Comparison of ENCODE assay signal across 19 mouse cellular contexts in genomic region chr12:110949410-110949809, GRCm38 (mm10). TPM values are rescaled to one million over a fixed set of nuclear protein-coding genes. Genes with fewer than 3 reads are reported as not detected.
DNase-seq lines count a peak whose midpoint lies in the region; ATAC-seq and TF ChIP-seq lines count a peak whose summit lies in the region.
"Had no signal": no experiment of that assay in that cellular context is flagged by ENCODE, and none has a peak within 500 bp of the region (broad histone marks: within the 10 kb centered on the region; RNA-seq: fewer than 3 reads in every experiment).

No protein-coding gene starts in this region.

- H3K9ac ChIP-seq in liver, embryonic 15.5 days: no peak overlapping the region
- no peak overlapping the region for H3K9ac ChIP-seq in liver, postnatal 0 days (replicated peaks)
- no peak overlapping the region for H3K9ac ChIP-seq in heart, embryonic 15.5 days
- H3K9ac ChIP-seq: forebrain, embryonic 12.5 days; lung, embryonic 15.5 days had no signal

- no peaks in the 10 kb centered on the region for H3K27me3 ChIP-seq in liver, embryonic 15.5 days
- no peaks in the 10 kb centered on the region for H3K27me3 ChIP-seq in liver, postnatal 0 days (ENCODE audit: insufficient read depth, low read length)
- no peaks in the 10 kb centered on the region for H3K27me3 ChIP-seq in heart, embryonic 15.5 days
- no peaks in the 10 kb centered on the region for H3K27me3 ChIP-seq in thymus, adult 2 months (ENCODE audit: control insufficient read depth, insufficient read depth, low read length)
- H3K27me3 ChIP-seq: CH12.LX; forebrain, embryonic 12.5 days; lung, embryonic 15.5 days had no signal

- H3K36me3 ChIP-seq in liver, embryonic 15.5 days (replicated peaks): peaks cover 26% of the 10 kb centered on the region
- H3K36me3 ChIP-seq in liver, postnatal 0 days (replicated peaks; ENCODE audit: insufficient read depth, low read length): peaks cover 18% of the 10 kb centered on the region
- H3K36me3 ChIP-seq in heart, embryonic 15.5 days: 0 out of 2 replicates have a peak, but pooled peaks cover 7% of the 10 kb centered on the region
- no peaks in the 10 kb centered on the region; the same call in 1 of the 2 replicates for H3K36me3 ChIP-seq in thymus, adult 2 months (ENCODE audit: control insufficient read depth, insufficient read depth, low read length)
- H3K36me3 ChIP-seq: lung, embryonic 15.5 days had no signal

- peak; percentile 69 for DNase-seq in gastrocnemius, adult 2 months
- no peak for DNase-seq in gastrocnemius, postnatal 10 days
- DNase-seq in liver, postnatal 0 days: no peak
- DNase-seq in thymus, adult 2 months: no peak
- no peak for DNase-seq in kidney, postnatal 36 days
- no peak for DNase-seq in ovary, postnatal 10 days (ENCODE audit: low spot score)
- DNase-seq: adrenal gland, postnatal 25 days; kidney, adult 2 months; kidney, postnatal 4 days; layer of hippocampus, adult 9-11 months; lung, postnatal 4 days; right cerebral cortex, postnatal 25 days had no signal

- no peak for TF ChIP-seq POLR2A in thymus, adult 2 months (IDR thresholded peaks at IDR 0.05; ENCODE audit: control insufficient read depth, extremely low read depth, insufficient read depth, low read length, poor library complexity)

- no peak for TF ChIP-seq CTCF in gastrocnemius, adult 2 months (IDR thresholded peaks at IDR 0.05)
- TF ChIP-seq CTCF in liver, postnatal 0 days (IDR thresholded peaks at IDR 0.05; ENCODE audit: low read depth): no peak
- no peak for TF ChIP-seq CTCF in thymus, adult 2 months (IDR thresholded peaks at IDR 0.05; ENCODE audit: borderline replicate concordance, control insufficient read depth, extremely low read depth, insufficient read depth, low read length, poor library complexity)

- no peak for TF ChIP-seq EP300 in liver, postnatal 0 days (IDR thresholded peaks at IDR 0.05; ENCODE audit: low read depth)

- peak overlapping the region; percentile 91 for H3K27ac ChIP-seq in gastrocnemius, adult 2 months
- H3K27ac ChIP-seq in liver, embryonic 15.5 days (replicated peaks): peak overlapping the region; percentile 9; the same call in 1 of the 2 replicates
- H3K27ac ChIP-seq in liver, postnatal 0 days (ENCODE audit: low read depth): no peak overlapping the region
- H3K27ac ChIP-seq in heart, embryonic 15.5 days: 0 out of 2 replicates have a peak overlapping the region, but pooled peaks have one; percentile 21
- no peak overlapping the region for H3K27ac ChIP-seq in thymus, adult 2 months (ENCODE audit: control insufficient read depth, insufficient read depth, low read length)
- H3K27ac ChIP-seq: forebrain, embryonic 12.5 days; limb, embryonic 10.5 days; lung, embryonic 15.5 days had no signal

- H3K4me2 ChIP-seq in liver, embryonic 15.5 days: no peak overlapping the region
- no peak overlapping the region for H3K4me2 ChIP-seq in liver, postnatal 0 days (ENCODE audit: low read depth, low read length)
- no peak overlapping the region for H3K4me2 ChIP-seq in heart, embryonic 15.5 days
- H3K4me2 ChIP-seq: forebrain, embryonic 12.5 days; liver, embryonic 11.5 days; lung, embryonic 15.5 days had no signal

- 90% methylated on average over 1 of the region's 1 CpGs for WGBS in liver, embryonic 15.5 days (ENCODE audit: insufficient replicate concordance)
- WGBS in liver, postnatal 0 days (ENCODE audit: insufficient replicate concordance): 85% methylated on average over 1 of the region's 1 CpGs
- 83% methylated on average over 1 of the region's 1 CpGs for WGBS in heart, embryonic 15.5 days
- 97% methylated on average over 1 of the region's 1 CpGs for WGBS in thymus, adult 2 months

- no peak overlapping the region for H3K4me3 ChIP-seq in gastrocnemius, adult 2 months
- H3K4me3 ChIP-seq in liver, embryonic 15.5 days (replicated peaks): no peak overlapping the region
- H3K4me3 ChIP-seq in liver, postnatal 0 days (ENCODE audit: low read depth, low read length): no peak overlapping the region
- no peak overlapping the region for H3K4me3 ChIP-seq in heart, embryonic 15.5 days
- H3K4me3 ChIP-seq in thymus, adult 2 months (ENCODE audit: control insufficient read depth, insufficient read depth, low read length): no peak overlapping the region
- H3K4me3 ChIP-seq: forebrain, embryonic 12.5 days; limb, embryonic 10.5 days; lung, embryonic 15.5 days had no signal

- ATAC-seq in liver, embryonic 15.5 days (ENCODE audit: insufficient read depth): no peak
- ATAC-seq in liver, postnatal 0 days: no peak
- ATAC-seq in heart, embryonic 15.5 days (replicated peaks; ENCODE audit: insufficient number of reproducible peaks, insufficient read depth, low FRiP score, low read depth): no peak

- intact Hi-C loops in gastrocnemius, adult 2 months (cut with DNase I): loop anchor here (2.0 kb wide), 1 partner anchor 29 kb away; the partner anchor contains the start of gene Ankrd9

- H3K9me3 ChIP-seq in liver, embryonic 15.5 days (replicated peaks): no peaks in the 10 kb centered on the region
- no peaks in the 10 kb centered on the region for H3K9me3 ChIP-seq in liver, postnatal 0 days (ENCODE audit: low read length)
- no peaks in the 10 kb centered on the region for H3K9me3 ChIP-seq in heart, embryonic 15.5 days (replicated peaks)
- H3K9me3 ChIP-seq: forebrain, embryonic 12.5 days; limb, embryonic 10.5 days; lung, embryonic 15.5 days had no signal

- peaks cover 50% of the 10 kb centered on the region for H3K4me1 ChIP-seq in liver, embryonic 15.5 days (replicated peaks)
- peaks cover 14% of the 10 kb centered on the region for H3K4me1 ChIP-seq in liver, postnatal 0 days (ENCODE audit: insufficient read depth)
- H3K4me1 ChIP-seq in heart, embryonic 15.5 days (replicated peaks): peaks cover 12% of the 10 kb centered on the region; the same call in 1 of the 2 replicates
- H3K4me1 ChIP-seq in thymus, adult 2 months (replicated peaks; ENCODE audit: control insufficient read depth, insufficient read depth, low read length): no peaks in the 10 kb centered on the region
- H3K4me1 ChIP-seq: forebrain, embryonic 12.5 days; limb, embryonic 10.5 days; lung, embryonic 15.5 days had no signal

RNA-seq across cellular contexts. Expression of gene Ankrd9, which starts 29.4 kb away (rescaled TPM):
- 100 to 1,000 TPM; 150 to 203 TPM for total RNA-seq in gastrocnemius, adult 2 months (2021)
- total RNA-seq in gastrocnemius, postnatal 10 days (2021): 100 to 1,000 TPM in 1 of 2 experiments, 10 to 100 TPM in 1; 20.3 to 102 TPM
- 63.5 and 68.6 TPM in 2 replicates for polyA plus RNA-seq in liver, embryonic 15.5 days (2015; fragmentation: Nextera tagmentation; extraction: Ambion mirVana)
- polyA plus RNA-seq in liver, postnatal 0 days (2015; fragmentation: Nextera tagmentation; extraction: Ambion mirVana): 15.9 and 16.5 TPM in 2 replicates
- polyA plus RNA-seq in heart, embryonic 15.5 days (2015; fragmentation: Nextera tagmentation; extraction: Ambion mirVana): 15.4 and 18.0 TPM in 2 replicates
- 32.6 and 33.0 TPM in 2 replicates for polyA plus RNA-seq in thymus, adult 2 months (2012; rRNA removed)

Comparison
In these comparisons a context has a peak if more than half of its experiments do, and no peak if none do; other contexts are left out.
1. H3K27ac ChIP-seq: peak in gastrocnemius, adult 2 months (single experiment), liver, embryonic 15.5 days (single experiment) and heart, embryonic 15.5 days (single experiment); none in liver, postnatal 0 days (single experiment) and thymus, adult 2 months (single experiment).